Mouse (Mus musculus) neural tube, postnatal 0 days (tissue): ENCODE data around the gene Ifrd1. TPM values are rescaled to one million over a fixed set of nuclear protein-coding genes. Genes with fewer than 3 reads are reported as not detected.

Experiments
- microRNA counts: library from miRNA; unstranded; fragments of <30 nt; microRNA quantifications from one replicate; lab custom pipeline; 2015
- microRNA-seq: library from miRNA; unstranded; fragments of <30 nt; microRNA quantifications from one replicate; pipeline ENCODE4, GENCODE M21; 2016
- polyA plus RNA-seq: library from polyadenylated mRNA; unstranded; fragments of >200 nt; fragmentation: Nextera tagmentation; extraction: Ambion mirVana; gene quantifications from 2 replicates; pipeline ENCODE4 v1.2.1, GENCODE M21; 2015

Ifrd1 gene
- polyA plus RNA-seq, result 108 and 136 TPM in 2 replicates

GRCm38 (mm10) chr12:40248454-40249180, at the start of gene Ifrd1:
Ifrd1 (minus strand) TSS chr12:40248504.

GRCm38 (mm10) chr12:40199302-40199701, 49.0 kb downstream of the Ifrd1 start, which contains the start of gene Lsmem1:
Lsmem1 (minus strand) TSS chr12:40199490.

MicroRNA genes within 50 kb of the gene (microRNA counts, 519-probe panel; counts per million panel counts)
- 40.5 counts per million for microRNA mmu-miR-1938 (lab: Ali Mortazavi, UCI)

Small RNAs within 50 kb of the gene (microRNA-seq; reads per million reads assigned to microRNA genes)
- gene Mir1938, result not detected

Other genes starting within 250 kb of the Ifrd1 start
- gene Arl4a, start 210.5 kb downstream of the Ifrd1 start, polyA plus RNA-seq, result 108 and 114 TPM in 2 replicates
- gene Scin, start 114.3 kb downstream of the Ifrd1 start, polyA plus RNA-seq, result 0.05 and 0.19 TPM in 2 replicates
- 0.09 TPM in 1 of 2 replicates, not detected in the other for gene Lsmem1, start 49.0 kb downstream of the Ifrd1 start, polyA plus RNA-seq
- gene Zfp277, start 197.4 kb upstream of the Ifrd1 start, polyA plus RNA-seq, result 26.9 and 27.8 TPM in 2 replicates
- gene Dock4, start 197.4 kb upstream of the Ifrd1 start, polyA plus RNA-seq, result 16.7 and 17.4 TPM in 2 replicates